Mouse (Mus musculus) monocyte, adult 2 months (primary cell): ENCODE data around the gene Slc12a1.

Experiments used
- DNase-seq, 2 experiments: peaks; one replicate each; pipeline ENCODE4 v3.0.0; 2022; ENCODE audit warnings: low spot score in 2 of 2, low read depth in 1 of 2

Gene Slc12a1

DNA sequence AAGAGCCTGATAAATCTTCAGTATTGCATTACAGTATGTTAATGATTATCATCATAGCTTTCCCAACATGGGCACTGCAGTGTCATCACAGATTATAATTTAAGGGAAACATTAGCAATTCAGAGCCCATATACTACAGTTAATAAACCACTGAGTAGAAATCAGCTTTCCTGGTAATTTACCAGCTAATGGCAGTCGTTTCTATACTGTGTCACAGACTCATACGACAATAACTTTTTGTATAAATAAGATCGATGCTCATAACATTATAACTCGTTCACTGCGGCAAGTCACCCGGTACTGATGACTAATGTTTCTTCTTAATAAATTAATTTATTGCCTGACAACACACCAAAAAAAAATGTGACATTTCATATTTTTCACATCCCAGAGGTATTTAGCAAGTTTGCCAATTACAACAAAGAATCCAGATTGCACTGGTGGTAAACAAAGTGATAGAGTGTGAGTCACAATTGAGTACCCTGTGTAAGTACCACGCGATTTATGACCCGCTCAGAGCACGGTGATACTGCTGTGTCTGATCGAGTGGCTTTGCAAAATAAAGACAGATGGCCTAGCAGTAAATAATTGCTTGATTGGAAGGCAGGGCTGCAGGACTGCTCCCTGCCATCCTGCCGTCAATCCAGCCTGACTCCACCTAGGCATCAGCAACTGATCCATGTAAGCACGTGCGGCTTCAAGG is 56.7 kb downstream of the Slc12a1 start:
- no peak for DNase-seq

GRCm38 (mm10) chr2:125211831-125212510 is 59.7 kb downstream of the Slc12a1 start:
- no peak for DNase-seq

- DNase-seq = no peak
These were observed 62.3 kb downstream of the Slc12a1 start for GRCm38 (mm10) chr2:125214592-125214991.

DNA sequence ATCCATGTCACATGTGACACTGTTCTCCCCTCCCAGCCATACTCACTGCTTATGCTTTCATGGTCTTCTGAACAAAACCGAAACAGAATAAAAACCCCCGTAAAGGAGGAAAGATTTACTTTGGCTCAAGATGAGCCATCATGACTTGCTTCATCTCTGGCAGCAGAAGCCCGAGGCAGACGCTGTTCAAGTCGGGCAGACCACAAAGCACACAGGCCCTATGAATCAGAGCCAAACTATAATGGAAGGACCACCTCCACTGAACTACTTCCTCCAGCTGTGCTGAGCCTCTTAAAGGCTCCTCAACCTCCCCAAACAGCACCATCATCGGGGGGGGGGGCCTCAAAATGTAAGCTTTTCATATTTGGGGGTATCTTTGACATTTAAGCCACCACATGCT is 65.0 kb downstream of the Slc12a1 start:
- no peak for DNase-seq

GRCm38 (mm10) chr2:125218566-125218965 is 66.3 kb downstream of the Slc12a1 start:
- no peak for DNase-seq

- no peak for DNase-seq
These were observed 67.0 kb downstream of the Slc12a1 start for GRCm38 (mm10) chr2:125219268-125219667.

DNA sequence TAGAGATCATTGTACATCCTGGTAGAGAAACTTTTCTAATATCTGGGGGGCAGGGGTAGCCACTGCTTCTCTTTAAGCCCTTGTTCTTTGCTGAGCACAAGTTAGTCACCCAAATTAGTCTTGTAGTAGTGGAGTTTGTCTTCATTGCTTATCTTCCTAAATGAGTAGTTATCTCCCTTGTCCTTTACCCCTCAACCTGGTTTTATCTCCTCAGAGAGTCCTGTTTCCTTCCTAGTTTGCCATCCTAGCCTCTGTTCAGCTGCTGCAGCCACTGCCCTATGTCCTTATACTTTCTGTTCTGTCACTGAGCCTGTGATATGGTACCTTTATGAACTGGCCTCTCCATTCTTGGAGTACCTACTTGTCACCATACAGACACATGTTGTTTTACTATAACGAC is 69.4 kb downstream of the Slc12a1 start:
- DNase-seq = no peak

GRCm38 (mm10) chr2:125228472-125229409 is 76.4 kb downstream of the Slc12a1 start:
- no peak for DNase-seq

- DNase-seq = no peak
These were observed 79.9 kb downstream of the Slc12a1 start for GRCm38 (mm10) chr2:125232183-125232582.

DNA sequence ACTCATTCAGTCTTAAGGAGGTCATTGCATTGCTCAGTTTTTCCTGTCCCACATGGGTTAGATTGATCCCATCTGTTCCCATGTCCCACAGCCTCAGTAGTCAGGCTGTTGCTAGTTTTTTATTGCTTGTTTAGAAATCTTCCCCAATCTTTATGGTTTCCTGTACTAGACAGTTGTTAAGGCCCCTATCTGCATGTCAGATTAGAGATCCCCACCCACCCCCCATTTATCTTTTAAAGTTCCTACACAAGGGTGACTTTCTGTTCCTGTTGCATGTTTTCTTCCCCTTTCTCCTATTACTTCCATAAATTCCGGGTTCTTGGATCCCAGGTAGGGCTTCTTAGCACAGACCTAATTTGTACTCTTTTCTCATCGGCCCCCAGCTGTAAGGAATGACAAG is 81.2 kb downstream of the Slc12a1 start:
- no peak for DNase-seq

DNA sequence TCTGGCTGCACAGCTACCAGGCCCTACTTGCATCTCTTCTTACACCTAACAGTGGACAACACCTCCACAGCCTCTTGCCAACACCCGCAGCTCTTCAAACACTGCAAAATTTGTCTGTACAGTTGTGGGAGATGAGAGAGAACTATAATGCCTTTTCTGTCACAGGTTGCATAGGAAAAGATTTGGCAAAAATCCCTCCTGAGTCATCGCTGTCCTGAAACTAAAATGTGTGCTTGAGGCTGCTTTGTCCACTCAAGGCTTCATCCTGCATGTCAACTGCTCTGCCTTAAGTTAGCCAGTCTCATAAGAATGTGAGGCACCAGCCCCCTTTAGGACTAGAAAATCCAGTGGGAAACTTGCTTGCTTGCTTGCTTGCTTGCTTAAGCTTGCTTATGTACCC is 81.7 kb downstream of the Slc12a1 start:
- DNase-seq = no peak

DNA sequence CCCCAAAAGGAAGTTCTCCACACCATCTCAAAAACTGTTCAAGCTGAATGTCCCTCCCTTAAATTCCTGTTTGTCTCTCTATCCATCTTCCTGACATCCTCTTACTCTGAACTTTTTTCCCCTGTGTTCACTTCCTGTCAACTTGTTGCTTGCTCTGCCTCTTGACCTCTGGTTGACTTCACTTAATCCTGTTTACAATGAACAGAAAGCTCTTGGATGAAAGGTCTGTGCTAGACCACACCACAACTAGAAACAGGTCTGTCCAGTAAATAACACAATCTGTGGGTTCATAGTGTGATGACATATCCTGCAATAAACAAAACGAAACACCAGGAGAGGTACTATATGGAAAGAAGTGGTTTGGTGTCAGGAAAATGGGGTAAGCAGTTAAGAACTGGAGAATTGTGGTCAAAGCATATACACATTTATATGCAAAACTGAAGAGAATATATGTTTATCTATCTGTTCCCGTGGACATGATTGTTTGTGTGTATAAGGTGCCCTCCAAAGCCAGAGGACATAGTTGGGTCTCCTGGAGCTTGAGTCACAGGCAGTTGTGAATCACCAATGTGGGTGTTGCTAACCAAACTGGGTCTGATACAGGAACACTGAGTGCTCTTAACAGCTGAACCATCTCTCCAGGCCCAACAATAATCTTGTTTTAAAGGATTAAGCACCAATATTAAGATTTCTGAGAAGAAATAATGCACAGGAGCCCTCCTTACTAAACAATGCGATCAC is 93.4 kb downstream of the Slc12a1 start:
- DNase-seq = no peak

DNA sequence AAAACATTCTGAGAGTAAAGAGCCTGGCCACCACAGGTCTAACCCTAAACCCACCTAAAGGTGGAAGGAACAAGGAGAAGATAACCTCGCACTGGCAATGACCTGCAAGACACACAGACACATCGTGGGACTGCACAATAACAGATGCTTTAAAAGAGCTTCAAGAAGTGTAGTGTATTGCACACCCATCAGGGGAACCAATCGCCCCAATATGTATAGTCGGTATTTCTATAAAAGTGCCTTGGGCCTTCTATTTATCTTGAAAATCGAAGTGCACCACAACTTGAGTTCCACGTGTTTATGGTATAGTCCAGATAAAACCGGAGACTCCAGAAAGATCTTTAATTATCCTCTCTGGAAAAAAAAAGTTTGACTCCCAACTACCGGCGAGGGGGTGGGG is 94.4 kb downstream of the Slc12a1 start:
- DNase-seq = no peak

- DNase-seq = peak; percentile 65 to 78
These were observed 95.0 kb downstream of the Slc12a1 start, which contains the start of gene Dut for GRCm38 (mm10) chr2:125247108-125247961. Gene Dut (plus strand): TSS chr2:125247190.

DNA sequence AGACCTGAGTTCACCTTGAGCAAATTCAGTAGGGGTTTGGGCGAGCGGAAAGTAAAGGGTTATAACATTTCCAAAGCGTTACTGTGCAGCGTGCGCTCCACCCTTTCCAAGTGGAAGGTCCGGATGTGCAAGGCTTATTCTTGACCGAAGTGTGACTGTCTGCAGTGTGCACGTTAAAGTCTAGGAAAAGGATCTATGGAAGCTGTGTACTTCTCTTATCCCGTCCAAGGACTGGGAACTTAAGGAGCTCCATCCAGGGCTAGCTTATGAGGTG is 95.6 kb downstream of the Slc12a1 start:
- no peak for DNase-seq

DNA sequence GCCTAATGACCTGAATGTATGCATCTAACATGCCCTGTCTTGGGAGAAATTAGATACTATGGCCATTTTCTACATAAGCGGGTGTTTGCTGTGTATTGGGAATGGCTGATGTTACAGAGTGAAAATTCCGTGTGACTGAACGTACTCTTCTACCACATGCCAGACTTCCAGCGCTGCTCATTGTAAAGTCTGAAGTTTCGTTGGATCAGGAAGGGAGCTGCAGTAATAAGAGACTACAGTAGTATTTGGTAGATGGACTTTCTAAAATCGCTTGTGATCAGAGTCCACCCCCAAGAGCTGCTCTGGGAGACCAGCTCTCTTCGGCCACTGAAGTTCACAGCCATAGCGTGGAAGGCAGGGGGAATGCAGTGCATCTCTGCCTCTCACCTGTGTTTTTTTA is 96.0 kb downstream of the Slc12a1 start:
- DNase-seq = no peak

GRCm38 (mm10) chr2:125249339-125249738 is 97.0 kb downstream of the Slc12a1 start:
- DNase-seq = no peak

- no peak for DNase-seq
These were observed 97.6 kb downstream of the Slc12a1 start for GRCm38 (mm10) chr2:125249874-125250273.

DNA sequence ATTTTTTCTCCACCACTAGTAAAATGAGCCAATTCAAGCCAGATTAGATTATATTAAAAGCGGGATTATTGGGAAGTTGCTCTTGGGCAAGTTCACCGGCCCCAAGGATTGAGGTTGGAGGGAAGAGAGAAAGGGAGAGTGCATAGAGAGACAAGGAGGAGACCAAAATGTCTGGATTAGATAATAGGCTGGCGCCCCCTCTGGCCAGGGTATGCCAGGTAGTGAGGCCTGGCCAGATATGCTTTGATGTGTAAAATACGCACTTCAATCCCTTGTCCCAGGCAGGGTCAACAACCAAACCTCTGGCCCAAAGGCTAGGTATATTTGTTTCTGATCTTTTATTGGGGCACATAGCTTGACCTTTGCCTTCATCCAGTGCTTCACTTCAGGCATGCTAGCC is 99.5 kb downstream of the Slc12a1 start:
- DNase-seq = no peak

- DNase-seq = no peak
These were observed 100.0 kb downstream of the Slc12a1 start for GRCm38 (mm10) chr2:125252275-125252674.
